Mouse (Mus musculus): ENCODE data around the gene Foxo1. TPM values are rescaled to one million over a fixed set of nuclear protein-coding genes. Genes with fewer than 3 reads are reported as not detected.

Gene Foxo1
- polyA plus RNA-seq, 1 experiment from 2014 or later, result 2.1 TPM

DNA sequence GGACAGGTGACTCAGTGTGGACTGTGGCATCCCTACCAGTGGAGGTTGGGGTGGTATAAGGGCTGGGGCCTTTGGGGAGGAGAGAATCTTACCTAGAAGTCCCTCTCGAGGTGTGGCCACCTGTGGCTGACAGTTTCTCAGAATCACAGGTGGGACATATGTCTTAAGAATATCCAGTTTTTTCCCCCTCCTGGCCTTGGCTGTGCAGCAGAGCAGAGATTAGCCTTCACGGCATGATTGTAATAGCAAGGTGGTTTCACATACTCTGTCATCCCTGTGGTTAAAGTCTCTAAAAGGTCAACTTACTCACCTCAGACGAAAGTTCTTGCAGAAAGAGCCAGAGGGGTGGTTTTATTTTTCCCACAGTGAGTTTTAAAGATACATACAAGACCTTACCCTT is 2.4 kb downstream of the Foxo1 start:
- Histone ChIP-seq H3K27ac (replicated peaks) (no peak overlapping the region; the same call in 1 of the 2 replicates), H3K9me3 (replicated peaks) (no peaks in the 10 kb centered on the region), H3K27me3 (ENCODE audit: low read depth, poor library complexity, severe bottlenecking) (peaks cover 55% of the 10 kb centered on the region), H3K4me1 (peaks cover 36% of the 10 kb centered on the region), H3K36me3 (no peaks in the 10 kb centered on the region), H3K4me3 (peak overlapping the region; percentile 82)
- DNase-seq (ENCODE audit: low spot score), result no peak
- WGBS, result 25% methylated on average over 3 of the region's 3 CpGs

DNA sequence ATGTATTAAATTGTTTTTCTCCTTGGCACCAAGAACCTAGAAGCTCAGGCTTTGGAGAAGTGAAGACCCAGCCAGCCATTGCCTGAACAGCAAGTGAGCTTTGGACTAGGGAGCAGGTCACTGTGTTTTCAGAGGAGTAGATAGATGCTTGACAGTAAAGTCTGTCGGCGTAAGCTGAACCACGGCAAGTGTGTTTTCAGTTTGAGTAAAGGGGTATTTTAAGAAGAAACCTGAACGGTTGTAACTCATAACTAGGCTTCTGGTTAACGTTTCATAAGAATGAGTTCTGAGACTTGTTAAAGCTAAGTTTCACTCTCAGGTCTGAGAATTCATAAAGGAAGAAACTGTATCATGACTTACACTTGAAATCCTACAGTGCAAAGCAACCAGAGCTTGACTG is 3.2 kb downstream of the Foxo1 start:
- DNase-seq (ENCODE audit: low spot score), result no peak
- H3K36me3 ChIP-seq, result no peaks in the 10 kb centered on the region
- H3K4me3 ChIP-seq, result no peak overlapping the region
- 89% methylated on average over 5 of the region's 5 CpGs for WGBS
- peaks cover 36% of the 10 kb centered on the region for H3K4me1 ChIP-seq
- no peaks in the 10 kb centered on the region for H3K9me3 ChIP-seq (replicated peaks)
- peaks cover 47% of the 10 kb centered on the region for H3K27me3 ChIP-seq (ENCODE audit: low read depth, poor library complexity, severe bottlenecking)
- no peak overlapping the region for H3K27ac ChIP-seq (replicated peaks)

DNA sequence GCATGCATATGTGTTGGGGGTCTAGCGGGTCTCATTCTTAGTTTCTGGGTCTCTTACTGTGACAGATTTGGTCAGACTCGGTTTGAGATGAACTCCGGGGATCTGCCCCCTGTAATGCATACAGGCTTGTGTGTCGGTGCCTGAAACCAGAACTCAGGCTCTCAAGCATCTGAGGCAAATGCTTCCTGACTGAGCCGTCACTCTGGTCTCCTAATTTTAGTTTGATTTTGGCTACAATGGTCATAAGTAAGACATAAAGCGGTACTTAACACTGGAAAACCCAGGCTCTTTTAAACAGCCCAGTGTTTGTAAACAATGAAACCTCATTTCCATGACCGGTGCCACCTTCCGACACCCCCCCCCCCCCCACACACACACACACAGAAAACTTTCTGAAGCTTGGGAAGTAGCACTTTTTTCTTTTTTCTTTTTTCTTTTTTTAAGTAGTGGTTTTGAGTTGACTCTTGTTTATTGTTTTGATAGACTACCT is 4.3 kb downstream of the Foxo1 start:
- Histone ChIP-seq H3K4me1 (peaks cover 26% of the 10 kb centered on the region), H3K9me3 (replicated peaks) (no peaks in the 10 kb centered on the region), H3K36me3 (no peaks in the 10 kb centered on the region), H3K4me3 (no peak overlapping the region), H3K27ac (replicated peaks) (no peak overlapping the region), H3K27me3 (ENCODE audit: low read depth, poor library complexity, severe bottlenecking) (peaks cover 36% of the 10 kb centered on the region)
- DNase-seq (ENCODE audit: low spot score), result no peak
- WGBS, result 61% methylated on average over 8 of the region's 8 CpGs

DNA sequence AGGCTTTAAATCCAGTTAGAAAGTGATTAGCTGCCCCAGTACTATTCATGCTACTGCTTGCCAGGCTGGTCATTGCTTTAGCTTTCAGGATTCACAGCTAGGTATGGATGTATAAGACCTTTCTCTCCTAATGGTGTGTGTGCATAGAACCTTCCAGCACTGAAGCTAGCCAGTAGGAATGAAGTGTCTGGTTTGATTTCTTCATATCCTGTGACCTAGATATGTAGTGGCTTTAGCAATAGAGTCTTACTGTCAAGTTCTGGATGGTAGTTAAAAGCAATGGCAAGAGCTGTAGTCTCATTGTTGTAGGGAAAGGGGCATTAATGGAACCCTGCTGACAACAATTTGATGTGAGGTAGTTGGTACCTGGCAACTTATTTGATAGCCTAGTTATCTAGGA is 6.3 kb downstream of the Foxo1 start:
- Histone ChIP-seq H3K27ac (replicated peaks) (no peak overlapping the region), H3K4me3 (no peak overlapping the region), H3K27me3 (ENCODE audit: low read depth, poor library complexity, severe bottlenecking) (peaks cover 24% of the 10 kb centered on the region), H3K4me1 (peaks cover 11% of the 10 kb centered on the region), H3K36me3 (no peaks in the 10 kb centered on the region), H3K9me3 (replicated peaks) (no peaks in the 10 kb centered on the region)
- no peak for DNase-seq (ENCODE audit: low spot score)

DNA sequence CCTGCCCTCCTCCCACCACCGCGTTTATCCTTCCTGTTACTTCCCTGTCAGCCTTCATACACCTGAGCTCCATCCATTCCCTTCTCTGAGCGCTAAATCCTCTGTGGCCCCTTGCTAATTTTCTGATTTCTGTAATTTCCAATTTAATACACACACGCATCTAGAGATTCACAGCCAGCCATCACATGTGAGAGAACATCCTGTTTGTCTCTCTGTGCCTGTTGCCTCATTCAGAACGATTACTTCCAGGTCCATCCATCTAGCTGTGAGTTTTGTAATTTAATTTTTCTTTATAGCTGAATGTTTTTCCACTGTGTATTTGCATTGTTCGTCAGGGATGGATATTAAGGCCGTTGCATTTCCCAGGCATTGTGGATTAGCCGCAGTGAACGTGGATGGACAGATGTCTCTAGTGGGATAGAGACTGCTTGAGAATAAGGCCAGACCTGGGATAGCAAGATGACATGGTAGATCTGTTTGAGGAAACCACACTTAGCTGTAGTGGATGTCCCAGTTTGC is 7.0 kb downstream of the Foxo1 start:
- no peaks in the 10 kb centered on the region for H3K36me3 ChIP-seq
- H3K4me1 ChIP-seq, result peaks cover 5% of the 10 kb centered on the region
- no peak for DNase-seq (ENCODE audit: low spot score)
- WGBS, result 91% methylated on average over 9 of the region's 9 CpGs
- no peak overlapping the region for H3K4me3 ChIP-seq
- H3K27me3 ChIP-seq (ENCODE audit: low read depth, poor library complexity, severe bottlenecking), result peaks cover 18% of the 10 kb centered on the region
- no peaks in the 10 kb centered on the region for H3K9me3 ChIP-seq (replicated peaks)
- no peak overlapping the region for H3K27ac ChIP-seq (replicated peaks)

DNA sequence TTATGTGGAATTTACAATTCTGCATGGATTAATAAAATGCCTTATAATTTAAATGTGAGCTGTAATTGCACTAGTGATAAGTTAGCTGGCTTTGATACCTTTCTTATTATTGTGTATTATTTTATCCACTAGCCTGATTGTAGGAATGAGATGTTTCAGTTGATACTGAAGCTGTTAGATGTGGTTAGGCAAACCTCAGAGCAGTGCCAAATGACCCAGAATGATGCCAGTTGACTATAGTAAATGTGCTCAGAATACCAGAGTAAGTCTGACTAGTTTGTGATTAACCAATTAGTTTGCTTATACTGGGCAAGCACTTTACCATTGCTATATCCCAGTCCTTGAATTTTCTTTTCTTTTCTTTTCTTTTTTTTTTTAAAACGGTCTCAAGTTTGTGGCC is 12.5 kb downstream of the Foxo1 start:
- H3K4me3 ChIP-seq, result no peak overlapping the region
- no peaks in the 10 kb centered on the region for H3K4me1 ChIP-seq
- no peaks in the 10 kb centered on the region for H3K36me3 ChIP-seq
- no peaks in the 10 kb centered on the region for H3K9me3 ChIP-seq (replicated peaks)
- H3K27ac ChIP-seq (replicated peaks), result no peak overlapping the region
- no peaks in the 10 kb centered on the region for H3K27me3 ChIP-seq (ENCODE audit: low read depth, poor library complexity, severe bottlenecking)
- DNase-seq (ENCODE audit: low spot score), result no peak
- WGBS, result 70% methylated on average over 1 of the region's 1 CpGs

DNA sequence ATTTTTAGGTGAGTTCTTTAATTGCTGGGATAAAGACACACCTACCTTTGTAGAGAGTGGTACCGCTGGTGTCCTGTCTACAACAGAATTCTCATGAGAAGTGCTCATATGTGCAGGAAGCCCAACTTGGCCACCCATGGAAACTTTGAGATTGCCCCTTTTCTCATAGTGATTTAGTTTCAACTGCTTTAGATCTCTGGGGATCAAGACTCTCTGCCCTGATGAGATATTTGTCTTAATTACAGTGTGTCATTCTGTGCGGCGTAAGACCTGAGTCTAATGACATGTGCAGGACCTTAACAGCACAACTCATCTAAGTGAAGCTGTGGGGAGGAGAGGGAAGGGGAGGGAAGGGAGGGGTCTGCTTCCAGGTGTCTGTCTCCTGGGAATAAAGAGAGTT is 13.7 kb downstream of the Foxo1 start:
- H3K4me3 ChIP-seq, result no peak overlapping the region
- DNase-seq (ENCODE audit: low spot score), result no peak
- no peaks in the 10 kb centered on the region for H3K9me3 ChIP-seq (replicated peaks)
- H3K27ac ChIP-seq (replicated peaks), result no peak overlapping the region
- H3K27me3 ChIP-seq (ENCODE audit: low read depth, poor library complexity, severe bottlenecking), result no peaks in the 10 kb centered on the region
- H3K36me3 ChIP-seq, result no peaks in the 10 kb centered on the region
- H3K4me1 ChIP-seq, result no peaks in the 10 kb centered on the region
- 93% methylated on average over 3 of the region's 3 CpGs for whole genome bisulfite sequencing

DNA sequence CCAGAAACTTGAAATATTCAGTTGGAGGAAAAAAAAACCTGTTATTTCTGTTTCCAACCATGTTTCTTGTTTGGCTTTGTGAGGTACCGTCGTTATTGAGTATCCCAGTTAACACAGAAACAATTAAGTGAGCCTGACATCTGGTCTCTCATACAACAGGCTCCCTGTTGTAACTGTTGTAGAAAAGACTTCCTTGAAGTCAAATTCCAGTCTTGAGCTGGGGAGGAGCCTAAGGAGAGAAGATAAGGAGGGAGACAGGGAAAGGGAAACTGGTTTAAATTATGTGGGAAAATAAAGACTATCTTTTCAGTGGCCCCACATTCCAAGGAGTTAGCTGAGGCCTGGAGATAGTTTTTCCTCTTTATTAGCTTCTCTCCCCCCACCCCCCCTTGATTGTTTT is 14.2 kb downstream of the Foxo1 start:
- 69% methylated on average over 2 of the region's 2 CpGs for WGBS
- H3K4me3 ChIP-seq, result no peak overlapping the region
- no peaks in the 10 kb centered on the region for H3K9me3 ChIP-seq (replicated peaks)
- H3K36me3 ChIP-seq, result no peaks in the 10 kb centered on the region
- no peak overlapping the region for H3K27ac ChIP-seq (replicated peaks)
- H3K4me1 ChIP-seq, result no peaks in the 10 kb centered on the region
- H3K27me3 ChIP-seq (ENCODE audit: low read depth, poor library complexity, severe bottlenecking), result no peaks in the 10 kb centered on the region
- no peak for DNase-seq (ENCODE audit: low spot score)

DNA sequence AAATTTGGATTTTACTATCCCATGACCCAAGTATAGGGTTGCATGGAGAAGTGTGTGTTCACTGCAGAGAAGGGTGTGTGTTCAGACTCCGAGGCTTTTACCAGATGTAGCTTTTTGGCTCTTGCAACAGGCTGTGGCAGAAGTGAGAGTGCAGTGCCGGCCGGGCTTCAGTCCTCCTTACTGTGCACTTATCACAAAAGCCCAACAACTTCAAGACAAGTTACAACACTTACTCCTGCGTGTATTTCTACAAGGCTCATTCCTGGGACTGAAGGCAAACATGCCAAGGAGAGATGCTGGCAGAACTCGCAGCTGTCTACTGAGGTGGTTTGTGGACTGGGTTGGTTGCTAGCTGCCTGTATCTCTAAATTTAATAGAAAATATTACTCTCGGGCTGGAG is 15.4 kb downstream of the Foxo1 start:
- Histone ChIP-seq H3K4me1 (0 out of 2 replicates have a peak, but pooled peaks cover 3% of the 10 kb centered on the region), H3K27me3 (ENCODE audit: low read depth, poor library complexity, severe bottlenecking) (no peaks in the 10 kb centered on the region), H3K4me3 (no peak overlapping the region), H3K27ac (replicated peaks) (no peak overlapping the region), H3K9me3 (replicated peaks) (no peaks in the 10 kb centered on the region), H3K36me3 (no peaks in the 10 kb centered on the region)
- DNase-seq (ENCODE audit: low spot score), result no peak
- 91% methylated on average over 6 of the region's 6 CpGs for WGBS

DNA sequence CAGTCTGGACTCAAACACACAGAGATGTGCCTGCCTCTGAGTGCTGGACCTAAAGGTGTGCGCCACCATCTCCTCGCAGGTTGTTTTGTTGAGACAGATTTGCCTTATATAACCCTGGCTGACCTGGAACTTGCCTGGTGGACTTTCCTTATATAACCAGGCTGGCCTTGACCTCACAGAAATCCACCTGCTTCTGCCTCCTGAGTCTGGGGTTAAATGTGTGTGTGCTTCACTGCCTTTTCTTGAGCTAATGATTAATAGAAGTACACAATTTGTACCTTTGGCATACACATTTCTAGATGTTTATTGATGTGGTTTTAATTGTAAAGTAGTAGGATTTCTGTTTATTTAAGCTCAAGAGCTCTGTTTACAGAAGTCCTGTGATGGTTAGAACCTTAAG is 22.7 kb downstream of the Foxo1 start:
- 95% methylated on average over 2 of the region's 2 CpGs for WGBS
- no peak overlapping the region for H3K27ac ChIP-seq (replicated peaks)
- no peaks in the 10 kb centered on the region for H3K9me3 ChIP-seq (replicated peaks)

DNA sequence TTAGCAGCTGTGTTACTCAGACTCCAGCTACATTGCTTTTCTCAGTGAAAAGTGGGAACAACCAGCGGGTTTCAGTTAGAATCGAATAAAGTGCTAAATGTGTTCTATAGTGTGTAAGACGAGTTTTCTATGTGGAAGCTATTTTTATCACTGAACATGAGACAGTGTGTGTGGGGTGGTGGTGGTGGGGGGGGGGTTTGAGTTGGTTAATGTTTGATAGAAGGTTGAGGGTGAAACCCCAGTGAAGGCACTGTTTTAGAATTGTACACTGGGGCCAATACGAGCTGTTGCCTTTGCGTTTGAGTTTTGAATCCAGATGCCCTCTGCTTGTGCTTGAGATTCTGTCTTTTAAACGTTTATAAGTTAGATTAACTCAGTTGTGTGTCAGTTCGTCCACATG is 24.4 kb downstream of the Foxo1 start:
- Histone ChIP-seq H3K27me3 (ENCODE audit: low read depth, poor library complexity, severe bottlenecking) (no peaks in the 10 kb centered on the region), H3K4me3 (no peak overlapping the region), H3K27ac (replicated peaks) (0 out of 2 replicates have a peak overlapping the region, but pooled peaks have one; percentile 42), H3K9me3 (replicated peaks) (no peaks in the 10 kb centered on the region), H3K4me1 (peaks cover 15% of the 10 kb centered on the region), H3K36me3 (no peaks in the 10 kb centered on the region)
- 89% methylated on average over 7 of the region's 7 CpGs for WGBS
- no peak for DNase-seq (ENCODE audit: low spot score)

More for the DNA sequence above, 22.7 kb downstream of the Foxo1 start:
- H3K27me3 ChIP-seq (ENCODE audit: low read depth, poor library complexity, severe bottlenecking), result no peaks in the 10 kb centered on the region
- no peak overlapping the region for H3K4me3 ChIP-seq
- H3K4me1 ChIP-seq, result peaks cover 15% of the 10 kb centered on the region
- DNase-seq (ENCODE audit: low spot score), result no peak
- no peaks in the 10 kb centered on the region for H3K36me3 ChIP-seq

DNA sequence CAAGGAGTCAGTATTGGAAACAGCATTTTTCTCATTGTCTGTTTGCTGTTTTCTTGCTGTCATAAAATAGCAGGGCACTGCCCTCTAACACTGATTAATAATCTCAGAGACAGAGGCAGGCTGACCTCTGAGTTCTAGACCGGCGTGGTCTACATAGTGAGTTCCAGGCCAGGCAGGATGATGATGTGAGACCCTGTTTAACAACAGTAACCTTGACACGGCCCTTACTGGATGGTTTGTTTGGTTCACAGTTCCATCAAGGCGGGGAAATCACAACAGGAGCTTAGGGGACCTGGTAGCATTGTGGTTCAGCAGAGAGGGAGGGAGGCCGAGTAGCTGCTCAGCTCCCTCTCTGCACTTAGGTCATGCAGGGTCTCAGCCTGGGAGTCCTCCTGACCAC is 25.8 kb downstream of the Foxo1 start:
- WGBS, result 63% methylated on average over 5 of the region's 5 CpGs
- H3K27ac ChIP-seq (replicated peaks), result no peak overlapping the region

DNA sequence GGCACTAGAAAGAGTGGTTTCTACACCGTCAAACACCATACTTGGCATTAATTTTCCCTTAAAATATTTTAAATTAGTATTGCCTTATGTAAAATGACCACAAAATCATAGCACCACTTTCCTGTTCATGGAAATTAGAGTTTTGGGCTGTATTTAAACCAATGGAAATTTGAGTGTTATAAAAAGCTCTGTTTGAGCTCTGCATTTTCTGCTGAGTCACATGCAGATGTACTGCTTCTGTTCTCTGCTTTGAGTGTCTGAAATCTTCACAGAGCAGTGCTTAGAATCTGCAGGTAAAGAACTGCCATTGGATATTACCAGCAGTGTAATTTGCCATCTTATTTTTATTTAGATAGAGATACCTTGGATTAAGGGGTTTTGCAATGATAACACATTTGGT is 27.6 kb downstream of the Foxo1 start:
- Histone ChIP-seq H3K4me3 (no peak overlapping the region), H3K36me3 (no peaks in the 10 kb centered on the region), H3K9me3 (replicated peaks) (no peaks in the 10 kb centered on the region), H3K27me3 (ENCODE audit: low read depth, poor library complexity, severe bottlenecking) (no peaks in the 10 kb centered on the region), H3K4me1 (peaks cover 21% of the 10 kb centered on the region), H3K27ac (replicated peaks) (no peak overlapping the region)
- 91% methylated on average over 1 of the region's 1 CpGs for WGBS
- no peak for DNase-seq (ENCODE audit: low spot score)

More for the DNA sequence above, 25.8 kb downstream of the Foxo1 start:
- H3K4me1 ChIP-seq, result peaks cover 15% of the 10 kb centered on the region
- DNase-seq (ENCODE audit: low spot score), result no peak
- no peak overlapping the region for H3K4me3 ChIP-seq
- H3K9me3 ChIP-seq (replicated peaks), result no peaks in the 10 kb centered on the region
- no peaks in the 10 kb centered on the region for H3K36me3 ChIP-seq
- H3K27me3 ChIP-seq (ENCODE audit: low read depth, poor library complexity, severe bottlenecking), result no peaks in the 10 kb centered on the region

Measured in midbrain, embryonic 10.5 days (tissue).